Mouse (Mus musculus) neutrophil, adult 65 days (primary cell): ENCODE data around the gene Ggt1. TPM values are rescaled to one million over a fixed set of nuclear protein-coding genes. Genes with fewer than 3 reads are reported as not detected.

Experiments
- total RNA-seq: library from RNA; stranded (reverse); gene quantifications from 2 replicates; pipeline ENCODE4 v1.2.4, GENCODE M21; 2023

The Ggt1 gene
- 16.3 and 24.8 TPM in 2 replicates for total RNA-seq

GRCm38 (mm10) chr10:75561071-75561654 is at the start of gene Ggt1:
TSS of gene Ggt1 (plus strand) at chr10:75561604.

GRCm38 (mm10) chr10:75517073-75517757 is 44.2 kb upstream of the Ggt1 start, which contains the start of gene Snrpd3:
TSS of gene Snrpd3 (plus strand) at chr10:75517551.

GRCm38 (mm10) chr10:75517758-75518143 is 43.7 kb upstream of the Ggt1 start, which contains the start of gene Gucd1:
TSS of gene Gucd1 (minus strand) at chr10:75517972.

GRCm38 (mm10) chr10:75559676-75560548 is 1.5 kb upstream of the Ggt1 start, which contains the start of gene Lrrc75b:
TSS of gene Lrrc75b (minus strand) at chr10:75560330.

GRCm38 (mm10) chr10:75589129-75589528 is 27.7 kb downstream of the Ggt1 start, which contains the start of gene Ggt5:
TSS of gene Ggt5 (plus strand) at chr10:75589340.

Other genes starting within 250 kb of the Ggt1 start
- 2.0 and 2.6 TPM in 2 replicates for gene Adora2a, start 244.7 kb upstream of the Ggt1 start, total RNA-seq
- 0.63 and 1.2 TPM in 2 replicates for gene Upb1, start 160.5 kb upstream of the Ggt1 start, total RNA-seq
- gene Snrpd3, start 44.1 kb upstream of the Ggt1 start, total RNA-seq: 46.2 and 47.1 TPM in 2 replicates
- 56.3 and 61.9 TPM in 2 replicates for gene Gucd1, start 43.6 kb upstream of the Ggt1 start, total RNA-seq
- gene Lrrc75b, start 1.3 kb upstream of the Ggt1 start, total RNA-seq: 4.6 and 4.7 TPM in 2 replicates
- 27.9 and 34.1 TPM in 2 replicates for gene Ggt5, start 27.7 kb downstream of the Ggt1 start, total RNA-seq
- gene Susd2, start 82.4 kb downstream of the Ggt1 start, total RNA-seq: 0.44 and 0.52 TPM in 2 replicates
- gene Cabin1, start 202.7 kb downstream of the Ggt1 start, total RNA-seq: 43.4 and 62.8 TPM in 2 replicates
- 8.1 and 10.5 TPM in 2 replicates for gene Ddt, start 211.8 kb downstream of the Ggt1 start, total RNA-seq
- gene Gm20441, start 219.3 kb downstream of the Ggt1 start, total RNA-seq: not detected in 2 replicates
- gene Gstt3, start 219.8 kb downstream of the Ggt1 start, total RNA-seq: 2.7 and 3.1 TPM in 2 replicates
- gene Gstt1, start 237.0 kb downstream of the Ggt1 start, total RNA-seq: not detected in 2 replicates